Mouse (Mus musculus): ENCODE data around the gene Slc9a6. TPM values are rescaled to one million over a fixed set of nuclear protein-coding genes. Genes with fewer than 3 reads are reported as not detected.

Slc9a6 gene
- 6.6 and 7.8 TPM in 2 replicates for polyA plus RNA-seq (2014; fragmentation: Nextera tagmentation; extraction: Ambion mirVana)

DNA sequence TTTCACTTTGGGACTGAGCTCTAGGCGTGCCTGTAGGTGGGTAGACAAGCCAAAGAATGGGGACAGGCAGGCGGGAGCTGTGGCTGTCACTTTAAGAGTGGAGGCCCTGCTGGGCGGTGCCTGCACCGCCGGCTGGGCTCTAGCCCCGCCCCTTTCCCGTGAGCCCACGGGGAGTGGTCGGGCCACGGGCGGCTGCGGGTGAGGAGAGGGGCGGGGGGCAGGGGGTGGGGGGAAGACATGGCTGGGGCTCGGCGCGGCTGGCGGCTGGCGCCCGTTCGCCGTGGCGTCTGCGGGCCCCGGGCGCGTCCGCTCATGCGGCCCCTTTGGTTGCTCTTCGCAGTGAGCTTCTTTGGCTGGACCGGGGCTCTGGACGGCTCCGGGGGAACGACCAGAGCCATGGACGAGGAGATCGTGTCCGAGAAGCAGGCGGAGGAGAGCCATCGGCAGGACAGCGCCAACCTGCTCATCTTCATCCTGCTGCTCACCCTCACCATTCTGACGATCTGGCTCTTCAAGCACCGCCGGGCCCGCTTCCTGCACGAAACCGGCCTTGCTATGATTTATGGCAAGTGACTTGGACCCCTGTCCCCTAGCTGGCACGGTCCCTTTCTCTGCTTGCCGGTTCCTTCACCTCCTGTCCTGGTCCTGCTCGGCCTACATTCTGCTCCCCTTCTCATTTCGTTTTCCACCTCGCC is at the start of gene Slc9a6:
Gene Slc9a6, plus strand, starts transcription at position 135 of the 695 bp plus-strand sequence.
- no peaks in the 10 kb centered on the region for H3K27me3 ChIP-seq (ENCODE audit: control insufficient read depth, insufficient read depth, low read length)
- H3K36me3 ChIP-seq (ENCODE audit: control insufficient read depth, insufficient read depth, low read length) = no peaks in the 10 kb centered on the region
- H3K27ac ChIP-seq (replicated peaks; ENCODE audit: low read depth, low read length) = 0 out of 2 replicates have a peak within 1 kb of the TSS, but pooled peaks have one; percentile 22
- H3K4me2 ChIP-seq (ENCODE audit: low read depth, severe bottlenecking) = peak within 1 kb of the TSS; percentile 52
- H3K9me3 ChIP-seq (ENCODE audit: control insufficient read depth, low read length) = no peaks in the 10 kb centered on the region
- H3K9ac ChIP-seq (ENCODE audit: low read length) = peak within 1 kb of the TSS; percentile 56
- ATAC-seq (ENCODE audit: insufficient number of reproducible peaks, low FRiP score, low TSS enrichment, low read depth) (peak; percentile 94), DNase-seq (ENCODE audit: low spot score) (peak; percentile 76)
- peak within 1 kb of the TSS; percentile 60 for H3K4me3 ChIP-seq (ENCODE audit: low read depth, low read length)
- H3K4me1 ChIP-seq (ENCODE audit: control insufficient read depth, insufficient read depth, low read length) = no peaks in the 10 kb centered on the region
- WGBS = 12% methylated on average over 30 of the region's 50 CpGs

- DNase-seq (ENCODE audit: low spot score) = peak; percentile 22
- Histone ChIP-seq H3K4me2 (ENCODE audit: low read depth, severe bottlenecking) (no peak overlapping the region), H3K27me3 (ENCODE audit: control insufficient read depth, insufficient read depth, low read length) (no peaks in the 10 kb centered on the region), H3K9me3 (ENCODE audit: control insufficient read depth, low read length) (no peaks in the 10 kb centered on the region), H3K36me3 (ENCODE audit: control insufficient read depth, insufficient read depth, low read length) (no peaks in the 10 kb centered on the region), H3K4me3 (ENCODE audit: low read depth, low read length) (no peak overlapping the region), H3K27ac (replicated peaks; ENCODE audit: low read depth, low read length) (no peak overlapping the region), H3K9ac (ENCODE audit: low read length) (no peak overlapping the region), H3K4me1 (ENCODE audit: control insufficient read depth, insufficient read depth, low read length) (no peaks in the 10 kb centered on the region)
- 23% methylated on average over 6 of the region's 6 CpGs for WGBS
- no peak for ATAC-seq (ENCODE audit: insufficient number of reproducible peaks, low FRiP score, low TSS enrichment, low read depth)
These were observed 37.1 kb upstream of the Slc9a6 start for GRCm38 (mm10) chrX:56572465-56572864.

DNA sequence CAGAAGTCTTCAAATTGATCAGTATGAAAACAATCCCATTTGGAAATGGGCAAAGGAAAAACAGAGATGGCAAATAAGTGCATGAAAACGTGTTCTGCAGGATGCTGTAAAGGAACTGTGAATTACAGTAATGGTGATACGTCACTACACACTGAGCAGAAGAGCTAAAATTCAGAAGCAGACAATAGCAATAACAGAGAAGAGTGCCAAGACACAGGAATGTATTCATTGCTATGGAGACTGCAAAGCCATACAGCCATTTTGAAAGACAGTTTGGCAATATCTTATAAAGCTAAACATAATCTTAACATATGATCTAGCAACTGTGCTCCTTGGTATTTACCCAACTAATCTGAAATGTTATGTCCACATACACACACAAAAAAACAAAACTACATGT is 31.4 kb upstream of the Slc9a6 start:
- 83% methylated on average over 2 of the region's 2 CpGs for WGBS
- no peak for ATAC-seq (ENCODE audit: insufficient number of reproducible peaks, low FRiP score, low TSS enrichment, low read depth)

GRCm38 (mm10) chrX:56597219-56597886 is 12.2 kb upstream of the Slc9a6 start:
- H3K9me3 ChIP-seq (ENCODE audit: control insufficient read depth, low read length) = no peaks in the 10 kb centered on the region
- ATAC-seq (ENCODE audit: insufficient number of reproducible peaks, low FRiP score, low TSS enrichment, low read depth) (peak; percentile 52; the same call in 1 of the 2 replicates), DNase-seq (ENCODE audit: low spot score) (no peak)
- no peaks in the 10 kb centered on the region for H3K4me1 ChIP-seq (ENCODE audit: control insufficient read depth, insufficient read depth, low read length)
- no peaks in the 10 kb centered on the region for H3K27me3 ChIP-seq (ENCODE audit: control insufficient read depth, insufficient read depth, low read length)
- no peak overlapping the region for H3K27ac ChIP-seq (replicated peaks; ENCODE audit: low read depth, low read length)
- H3K4me2 ChIP-seq (ENCODE audit: low read depth, severe bottlenecking) = peak overlapping the region; percentile 42
- peak overlapping the region; percentile 85 for H3K9ac ChIP-seq (ENCODE audit: low read length)
- no peaks in the 10 kb centered on the region for H3K36me3 ChIP-seq (ENCODE audit: control insufficient read depth, insufficient read depth, low read length)
- peak overlapping the region; percentile 65 for H3K4me3 ChIP-seq (ENCODE audit: low read depth, low read length)
- WGBS = 12% methylated on average over 25 of the region's 25 CpGs

More for the DNA sequence above, 31.4 kb upstream of the Slc9a6 start:
- Histone ChIP-seq H3K27ac (replicated peaks; ENCODE audit: low read depth, low read length) (no peak overlapping the region), H3K27me3 (ENCODE audit: control insufficient read depth, insufficient read depth, low read length) (no peaks in the 10 kb centered on the region), H3K36me3 (ENCODE audit: control insufficient read depth, insufficient read depth, low read length) (no peaks in the 10 kb centered on the region), H3K4me2 (ENCODE audit: low read depth, severe bottlenecking) (no peak overlapping the region), H3K4me3 (ENCODE audit: low read depth, low read length) (no peak overlapping the region), H3K9ac (ENCODE audit: low read length) (no peak overlapping the region), H3K4me1 (ENCODE audit: control insufficient read depth, insufficient read depth, low read length) (no peaks in the 10 kb centered on the region), H3K9me3 (ENCODE audit: control insufficient read depth, low read length) (no peaks in the 10 kb centered on the region)
- DNase-seq (ENCODE audit: low spot score) = no peak

DNA sequence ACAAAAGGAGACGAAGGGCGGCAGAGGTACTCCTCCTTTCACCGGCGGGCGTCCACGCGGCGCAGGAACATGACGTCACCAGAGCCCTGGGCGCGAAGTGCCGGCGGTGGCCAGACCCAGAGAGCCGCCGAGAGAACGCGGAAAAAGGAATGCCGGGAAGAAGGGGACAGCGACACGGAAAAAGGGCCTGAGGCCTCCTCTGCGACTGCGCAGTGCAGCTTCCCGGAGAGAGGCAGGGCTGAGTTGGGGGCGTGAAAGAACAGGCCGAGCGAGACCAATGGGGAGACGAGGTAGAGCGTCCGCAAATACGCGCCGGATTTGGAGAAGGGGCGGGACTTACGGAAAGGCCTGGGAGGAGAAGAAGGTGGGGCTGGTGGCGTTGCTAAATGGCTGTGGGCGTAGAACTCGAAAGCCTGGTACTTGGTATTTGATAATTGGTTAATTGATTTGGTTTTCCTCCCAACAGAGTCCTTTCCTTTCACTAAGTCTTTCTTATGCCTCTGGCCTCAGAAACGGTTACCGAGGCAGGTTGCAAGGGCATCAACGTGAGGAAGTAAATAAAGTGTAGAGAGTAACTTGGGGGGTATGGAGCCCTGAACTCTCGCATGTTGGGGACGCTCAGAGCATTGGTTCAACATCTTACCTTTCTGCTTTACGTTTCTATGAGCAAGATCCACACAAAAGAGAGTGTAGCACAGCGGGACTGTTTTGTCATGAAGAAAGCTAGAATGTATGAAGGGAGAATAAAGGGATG is 11.5 kb upstream of the Slc9a6 start, which contains the start of gene Mmgt1:
Gene Mmgt1, minus strand, starts transcription at position 183 of the 754 bp plus-strand sequence.
- Histone ChIP-seq H3K4me1 (ENCODE audit: control insufficient read depth, insufficient read depth, low read length) (no peaks in the 10 kb centered on the region), H3K9ac (ENCODE audit: low read length) (peak within 1 kb of the TSS; percentile 85), H3K4me2 (ENCODE audit: low read depth, severe bottlenecking) (peak within 1 kb of the TSS; percentile 42), H3K9me3 (ENCODE audit: control insufficient read depth, low read length) (no peaks in the 10 kb centered on the region), H3K4me3 (ENCODE audit: low read depth, low read length) (peak within 1 kb of the TSS; percentile 65), H3K27ac (replicated peaks; ENCODE audit: low read depth, low read length) (no peak within 1 kb of the TSS), H3K27me3 (ENCODE audit: control insufficient read depth, insufficient read depth, low read length) (no peaks in the 10 kb centered on the region), H3K36me3 (ENCODE audit: control insufficient read depth, insufficient read depth, low read length) (no peaks in the 10 kb centered on the region)
- ATAC-seq (ENCODE audit: insufficient number of reproducible peaks, low FRiP score, low TSS enrichment, low read depth) (peak; percentile 97), DNase-seq (ENCODE audit: low spot score) (peak; percentile 88)
- WGBS = 15% methylated on average over 37 of the region's 44 CpGs

DNA sequence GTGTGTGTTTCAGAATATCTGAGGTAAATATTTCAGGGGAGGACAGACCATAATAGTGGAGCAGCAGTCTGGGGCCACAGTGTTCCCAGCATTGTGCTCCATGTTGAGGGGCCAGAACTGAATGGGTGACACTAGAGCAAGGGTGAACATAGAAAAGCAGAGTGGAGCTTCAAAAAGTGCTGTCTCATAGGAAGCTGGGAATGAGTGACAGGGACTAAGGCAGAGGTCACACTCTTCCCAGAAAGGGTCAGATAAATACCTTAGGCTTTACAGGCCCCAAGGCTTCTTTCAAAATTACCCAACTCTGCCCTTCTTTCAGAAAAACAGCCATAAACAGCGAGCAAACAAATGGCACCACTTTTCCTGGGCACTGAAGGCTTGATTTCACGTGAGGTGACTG is 3.0 kb upstream of the Slc9a6 start:
- no peaks in the 10 kb centered on the region for H3K9me3 ChIP-seq (ENCODE audit: control insufficient read depth, low read length)
- DNase-seq (ENCODE audit: low spot score) (no peak), ATAC-seq (ENCODE audit: insufficient number of reproducible peaks, low FRiP score, low TSS enrichment, low read depth) (no peak)
- WGBS = 62% methylated on average over 2 of the region's 2 CpGs
- H3K27me3 ChIP-seq (ENCODE audit: control insufficient read depth, insufficient read depth, low read length) = no peaks in the 10 kb centered on the region
- no peak overlapping the region for H3K4me3 ChIP-seq (ENCODE audit: low read depth, low read length)
- no peak overlapping the region for H3K9ac ChIP-seq (ENCODE audit: low read length)
- H3K4me1 ChIP-seq (ENCODE audit: control insufficient read depth, insufficient read depth, low read length) = no peaks in the 10 kb centered on the region
- no peak overlapping the region for H3K4me2 ChIP-seq (ENCODE audit: low read depth, severe bottlenecking)
- H3K27ac ChIP-seq (replicated peaks; ENCODE audit: low read depth, low read length) = no peak overlapping the region
- no peaks in the 10 kb centered on the region for H3K36me3 ChIP-seq (ENCODE audit: control insufficient read depth, insufficient read depth, low read length)

DNA sequence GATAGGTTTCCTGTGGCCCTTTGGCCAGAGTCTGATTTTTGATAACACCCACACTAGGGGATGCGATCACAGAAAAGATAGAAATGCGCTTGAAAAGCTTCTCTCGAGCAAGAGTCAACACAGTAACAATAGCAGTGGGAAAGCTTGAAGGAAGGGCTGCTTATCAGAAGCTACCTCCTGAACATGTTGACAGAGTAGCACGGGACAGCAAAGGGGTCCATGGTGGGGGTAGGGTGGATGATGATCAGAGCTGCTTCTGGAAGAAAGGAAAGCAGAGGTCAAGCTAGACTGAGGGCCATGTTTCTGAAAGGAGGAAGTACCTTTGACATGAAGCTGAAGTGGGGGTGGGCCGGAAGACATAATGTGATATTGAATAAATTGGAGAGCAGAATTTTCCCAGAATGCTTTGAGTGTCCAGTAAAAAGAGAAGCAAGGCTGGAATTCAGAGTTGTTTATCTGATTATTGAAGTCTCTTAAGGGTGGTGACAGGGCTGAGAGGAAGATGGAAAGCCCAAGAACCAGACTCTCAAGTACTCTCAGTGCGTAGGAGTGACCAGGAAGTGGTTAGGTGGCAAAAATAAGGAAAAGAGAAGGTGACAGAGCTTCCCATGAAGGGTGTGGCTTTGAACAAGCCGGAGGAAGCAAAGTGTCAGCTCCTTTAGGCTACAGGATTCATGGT is 2.4 kb upstream of the Slc9a6 start:
- Histone ChIP-seq H3K4me2 (ENCODE audit: low read depth, severe bottlenecking) (no peak overlapping the region), H3K9ac (ENCODE audit: low read length) (no peak overlapping the region), H3K4me3 (ENCODE audit: low read depth, low read length) (no peak overlapping the region), H3K9me3 (ENCODE audit: control insufficient read depth, low read length) (no peaks in the 10 kb centered on the region), H3K4me1 (ENCODE audit: control insufficient read depth, insufficient read depth, low read length) (no peaks in the 10 kb centered on the region), H3K27me3 (ENCODE audit: control insufficient read depth, insufficient read depth, low read length) (no peaks in the 10 kb centered on the region), H3K27ac (replicated peaks; ENCODE audit: low read depth, low read length) (no peak overlapping the region), H3K36me3 (ENCODE audit: control insufficient read depth, insufficient read depth, low read length) (no peaks in the 10 kb centered on the region)
- ATAC-seq (ENCODE audit: insufficient number of reproducible peaks, low FRiP score, low TSS enrichment, low read depth) (no peak), DNase-seq (ENCODE audit: low spot score) (no peak)
- 89% methylated on average over 7 of the region's 7 CpGs for WGBS

- Histone ChIP-seq H3K4me3 (ENCODE audit: low read depth, low read length) (peak overlapping the region; percentile 60), H3K27ac (replicated peaks; ENCODE audit: low read depth, low read length) (0 out of 2 replicates have a peak overlapping the region, but pooled peaks have one; percentile 22), H3K9me3 (ENCODE audit: control insufficient read depth, low read length) (no peaks in the 10 kb centered on the region), H3K36me3 (ENCODE audit: control insufficient read depth, insufficient read depth, low read length) (no peaks in the 10 kb centered on the region), H3K4me1 (ENCODE audit: control insufficient read depth, insufficient read depth, low read length) (no peaks in the 10 kb centered on the region), H3K9ac (ENCODE audit: low read length) (0 out of 2 replicates have a peak overlapping the region, but pooled peaks have one; percentile 56), H3K27me3 (ENCODE audit: control insufficient read depth, insufficient read depth, low read length) (no peaks in the 10 kb centered on the region), H3K4me2 (ENCODE audit: low read depth, severe bottlenecking) (peak overlapping the region; percentile 34; the same call in 1 of the 2 replicates)
- DNase-seq (ENCODE audit: low spot score) (no peak), ATAC-seq (ENCODE audit: insufficient number of reproducible peaks, low FRiP score, low TSS enrichment, low read depth) (no peak)
- 30% methylated on average over 7 of the region's 7 CpGs for WGBS
These were observed 303 bp upstream of the Slc9a6 start for GRCm38 (mm10) chrX:56609285-56609622.
